Mouse (Mus musculus): ENCODE data around the gene BC048671. TPM values are rescaled to one million over a fixed set of nuclear protein-coding genes. Genes with fewer than 3 reads are reported as not detected.

The BC048671 gene
- total RNA-seq, 1 experiment: not detected

- Histone ChIP-seq H3K9ac (ENCODE audit: insufficient read depth, low read depth, low read length, poor library complexity, severe bottlenecking) (no peak overlapping the region), H3K9me3 (ENCODE audit: control insufficient read depth, insufficient read depth, low read depth, low read length) (peaks cover 10% of the 10 kb centered on the region), H3K4me3 (ENCODE audit: insufficient read depth in 1 of 2, low read depth in 1 of 2, low read length in 2 of 2, poor library complexity in 1 of 2, severe bottlenecking in 1 of 2) (no peak overlapping the region), H3K36me3 (ENCODE audit: control insufficient read depth, insufficient read depth, low read length, poor library complexity, severe bottlenecking) (no peaks in the 10 kb centered on the region), H3K4me1 (ENCODE audit: control insufficient read depth in 2 of 2, insufficient read depth in 2 of 2, low read length in 2 of 2, poor library complexity in 1 of 2) (no peaks in the 10 kb centered on the region), H3K27ac (ENCODE audit: insufficient read depth, low read depth, low read length, poor library complexity, severe bottlenecking) (no peak overlapping the region)
- in situ Hi-C loops (cut with MboI; ENCODE audit: low sequenced_read_pairs in 2 of 2, unreplicated experiment in 2 of 2): no loop called here
- no peak for DNase-seq (ENCODE audit: low read depth, low spot score)
- TF ChIP-seq CHD2 (IDR thresholded peaks at IDR 0.05; ENCODE audit: low read depth, low read length) (no peak), ZC3H11A (IDR thresholded peaks at IDR 0.05; ENCODE audit: borderline replicate concordance, low read depth, low read length) (no peak), ZNF384 (IDR thresholded peaks at IDR 0.05; ENCODE audit: low read depth, low read length) (no peak), MAFK (IDR thresholded peaks at IDR 0.05; ENCODE audit: insufficient read depth, low read depth, low read length) (no peak), HCFC1 (IDR thresholded peaks at IDR 0.05; ENCODE audit: borderline replicate concordance, insufficient read depth, low read length) (no peak)
These were observed 14.9 kb downstream of the BC048671 start for GRCm38 (mm10) chr6:90315961-90316360.

- Histone ChIP-seq H3K9me3 (ENCODE audit: control insufficient read depth, insufficient read depth, low read depth, low read length) (peaks cover 2% of the 10 kb centered on the region; the same call in 1 of the 2 replicates), H3K4me1 (ENCODE audit: control insufficient read depth in 2 of 2, insufficient read depth in 2 of 2, low read length in 2 of 2, poor library complexity in 1 of 2) (no peaks in the 10 kb centered on the region), H3K4me3 (ENCODE audit: insufficient read depth in 1 of 2, low read depth in 1 of 2, low read length in 2 of 2, poor library complexity in 1 of 2, severe bottlenecking in 1 of 2) (no peak overlapping the region), H3K9ac (ENCODE audit: insufficient read depth, low read depth, low read length, poor library complexity, severe bottlenecking) (no peak overlapping the region), H3K36me3 (ENCODE audit: control insufficient read depth, insufficient read depth, low read length, poor library complexity, severe bottlenecking) (no peaks in the 10 kb centered on the region), H3K27ac (ENCODE audit: insufficient read depth, low read depth, low read length, poor library complexity, severe bottlenecking) (no peak overlapping the region)
- in situ Hi-C loops (cut with MboI; ENCODE audit: low sequenced_read_pairs in 2 of 2, unreplicated experiment in 2 of 2): no loop called here
- TF ChIP-seq MAFK (IDR thresholded peaks at IDR 0.05; ENCODE audit: insufficient read depth, low read depth, low read length) (no peak), CHD2 (IDR thresholded peaks at IDR 0.05; ENCODE audit: low read depth, low read length) (no peak), ZNF384 (IDR thresholded peaks at IDR 0.05; ENCODE audit: low read depth, low read length) (no peak), ZC3H11A (IDR thresholded peaks at IDR 0.05; ENCODE audit: borderline replicate concordance, low read depth, low read length) (no peak), HCFC1 (IDR thresholded peaks at IDR 0.05; ENCODE audit: borderline replicate concordance, insufficient read depth, low read length) (no peak)
- DNase-seq (ENCODE audit: low read depth, low spot score): no peak
These were observed 16.7 kb downstream of the BC048671 start for GRCm38 (mm10) chr6:90317510-90318258.

GRCm38 (mm10) chr6:90319019-90319418 lies 18.0 kb downstream of the BC048671 start:
- no peak for DNase-seq (ENCODE audit: low read depth, low spot score)
- in situ Hi-C loops (cut with MboI; ENCODE audit: low sequenced_read_pairs in 2 of 2, unreplicated experiment in 2 of 2): no loop called here
- H3K4me1 ChIP-seq (ENCODE audit: control insufficient read depth in 2 of 2, insufficient read depth in 2 of 2, low read length in 2 of 2, poor library complexity in 1 of 2): no peaks in the 10 kb centered on the region
- TF ChIP-seq ZC3H11A (IDR thresholded peaks at IDR 0.05; ENCODE audit: borderline replicate concordance, low read depth, low read length) (no peak), MAFK (IDR thresholded peaks at IDR 0.05; ENCODE audit: insufficient read depth, low read depth, low read length) (no peak), CHD2 (IDR thresholded peaks at IDR 0.05; ENCODE audit: low read depth, low read length) (no peak), HCFC1 (IDR thresholded peaks at IDR 0.05; ENCODE audit: borderline replicate concordance, insufficient read depth, low read length) (no peak), ZNF384 (IDR thresholded peaks at IDR 0.05; ENCODE audit: low read depth, low read length) (no peak)
- H3K27ac ChIP-seq (ENCODE audit: insufficient read depth, low read depth, low read length, poor library complexity, severe bottlenecking): no peak overlapping the region
- H3K9me3 ChIP-seq (ENCODE audit: control insufficient read depth, insufficient read depth, low read depth, low read length): peaks cover 2% of the 10 kb centered on the region; the same call in 1 of the 2 replicates
- no peak overlapping the region for H3K4me3 ChIP-seq (ENCODE audit: insufficient read depth in 1 of 2, low read depth in 1 of 2, low read length in 2 of 2, poor library complexity in 1 of 2, severe bottlenecking in 1 of 2)
- no peak overlapping the region for H3K9ac ChIP-seq (ENCODE audit: insufficient read depth, low read depth, low read length, poor library complexity, severe bottlenecking)
- no peaks in the 10 kb centered on the region for H3K36me3 ChIP-seq (ENCODE audit: control insufficient read depth, insufficient read depth, low read length, poor library complexity, severe bottlenecking)

GRCm38 (mm10) chr6:90319475-90320191 lies 18.6 kb downstream of the BC048671 start:
- H3K27ac ChIP-seq (ENCODE audit: insufficient read depth, low read depth, low read length, poor library complexity, severe bottlenecking): no peak overlapping the region
- no peak for DNase-seq (ENCODE audit: low read depth, low spot score)
- in situ Hi-C loops (cut with MboI; ENCODE audit: low sequenced_read_pairs in 2 of 2, unreplicated experiment in 2 of 2): no loop called here

More at GRCm38 (mm10) chr6:90319475-90320191, 18.6 kb downstream of the BC048671 start:
- Histone ChIP-seq H3K4me3 (ENCODE audit: insufficient read depth in 1 of 2, low read depth in 1 of 2, low read length in 2 of 2, poor library complexity in 1 of 2, severe bottlenecking in 1 of 2) (no peak overlapping the region), H3K36me3 (ENCODE audit: control insufficient read depth, insufficient read depth, low read length, poor library complexity, severe bottlenecking) (no peaks in the 10 kb centered on the region), H3K4me1 (ENCODE audit: control insufficient read depth in 2 of 2, insufficient read depth in 2 of 2, low read length in 2 of 2, poor library complexity in 1 of 2) (no peaks in the 10 kb centered on the region), H3K9ac (ENCODE audit: insufficient read depth, low read depth, low read length, poor library complexity, severe bottlenecking) (no peak overlapping the region), H3K9me3 (ENCODE audit: control insufficient read depth, insufficient read depth, low read depth, low read length) (peaks cover 2% of the 10 kb centered on the region; the same call in 1 of the 2 replicates)
- TF ChIP-seq MAFK (IDR thresholded peaks at IDR 0.05; ENCODE audit: insufficient read depth, low read depth, low read length) (no peak), ZC3H11A (IDR thresholded peaks at IDR 0.05; ENCODE audit: borderline replicate concordance, low read depth, low read length) (no peak), HCFC1 (IDR thresholded peaks at IDR 0.05; ENCODE audit: borderline replicate concordance, insufficient read depth, low read length) (no peak), CHD2 (IDR thresholded peaks at IDR 0.05; ENCODE audit: low read depth, low read length) (no peak), ZNF384 (IDR thresholded peaks at IDR 0.05; ENCODE audit: low read depth, low read length) (no peak)

All from ES-E14 (cell line).